Mouse (Mus musculus) limb, embryonic 12.5 days (tissue): Measurements from ENCODE around the gene Scimp. TPM values are rescaled to one million over a fixed set of nuclear protein-coding genes. Genes with fewer than 3 reads are reported as not detected.
"Not testable (repeated sequence)": the region's sequence is repeated elsewhere in the genome, so short reads cannot be mapped to it uniquely, and the experiment has no call there.

Source experiments
- ATAC-seq: fragments of 200-750 bp; cut with Nextera tagmentation; 2 replicates; pipeline ENCODE4 v1.8.0; 2017; ENCODE audit warnings: low read depth, moderate TSS enrichment; ENCODE audit not compliant: insufficient number of reproducible peaks, insufficient read depth, low FRiP score, low TSS enrichment
- H3K27ac ChIP-seq: fragments of 300-500 bp; sonication (generic); 2 replicates; pipeline ENCODE4 v1.5.1; 2016; ENCODE audit warnings: mild to moderate bottlenecking, moderate library complexity
- H3K27me3 ChIP-seq: fragments of 300-500 bp; sonication (generic); 2 replicates; pipeline ENCODE4 v1.6.1; 2016; ENCODE audit warnings: mild to moderate bottlenecking, moderate library complexity
- H3K36me3 ChIP-seq: fragments of 300-500 bp; sonication (generic); 2 replicates; pipeline ENCODE4 v1.6.1; 2016; ENCODE audit warnings: mild to moderate bottlenecking, moderate library complexity
- H3K4me1 ChIP-seq: fragments of 300-500 bp; sonication (generic); replicated peaks from 2 replicates; pipeline ENCODE4 v1.6.1; 2016
- H3K4me2 ChIP-seq: fragments of 300-500 bp; sonication (generic); 2 replicates; pipeline ENCODE4 v1.6.1; 2016; ENCODE audit warnings: mild to moderate bottlenecking, moderate library complexity
- H3K4me3 ChIP-seq: fragments of 300-500 bp; sonication (generic); replicated peaks from 2 replicates; pipeline ENCODE4 v1.5.1; 2016; ENCODE audit warnings: mild to moderate bottlenecking
- H3K9ac ChIP-seq: fragments of 300-500 bp; sonication (generic); replicated peaks from 2 replicates; pipeline ENCODE4 v1.6.1; 2016; ENCODE audit warnings: mild to moderate bottlenecking, moderate library complexity
- H3K9me3 ChIP-seq: fragments of 300-500 bp; sonication (generic); 2 replicates; pipeline ENCODE4 v1.6.1; 2016; ENCODE audit warnings: mild to moderate bottlenecking, moderate library complexity
- WGBS: fragments of 180-500 bp; shearing (Covaris S2); methylation state at CpG from one replicate; pipeline ENCODE4 v1.1.7; 2016; 5-methylcytosine and 5-hydroxymethylcytosine counted together
- polyA plus RNA-seq: library from polyadenylated mRNA; unstranded; fragments of >200 nt; fragmentation: Nextera tagmentation; extraction: Ambion mirVana; gene quantifications from 2 replicates; pipeline ENCODE4 v1.2.1, GENCODE M21; 2016

The Scimp gene
- polyA plus RNA-seq, 1 experiment from 2014 or later, result not detected

DNA sequence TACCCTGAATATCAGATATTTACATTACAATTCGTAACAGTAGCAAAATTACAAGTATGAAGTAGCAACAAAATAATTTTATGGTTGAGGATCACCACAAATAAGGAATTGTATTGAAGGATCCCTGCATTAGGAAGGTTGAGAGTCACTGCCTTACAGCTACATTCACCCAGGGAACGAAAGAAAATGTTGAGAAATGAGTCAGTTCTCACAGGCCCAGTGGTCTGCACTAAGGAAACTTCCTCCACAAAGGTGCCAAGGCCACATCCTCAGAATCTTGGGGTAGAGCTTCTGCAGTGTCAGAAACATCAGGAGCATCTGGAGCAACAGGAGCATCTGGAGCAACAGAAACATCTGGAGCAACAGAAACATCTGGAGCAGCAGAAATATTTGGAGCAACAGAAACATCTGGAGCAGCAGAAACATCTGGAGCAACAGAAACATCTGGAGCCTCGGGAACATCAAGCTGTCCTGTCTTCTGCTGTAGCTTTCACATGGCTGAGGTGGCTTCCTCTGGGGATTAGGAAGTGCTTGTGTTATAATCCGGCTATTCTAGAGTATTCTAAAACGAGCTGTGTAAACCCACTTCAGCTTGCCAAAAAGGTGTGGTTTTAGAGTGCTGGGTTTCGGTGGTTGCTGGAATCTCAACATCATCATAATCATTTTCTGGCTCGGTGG is 21.4 kb downstream of the Scimp start:
- Histone ChIP-seq H3K27ac (no peak overlapping the region), H3K4me1 (no peaks in the 10 kb centered on the region), H3K4me2 (no peak overlapping the region), H3K4me3 (no peak overlapping the region), H3K9ac (no peak overlapping the region), H3K27me3 (no peaks in the 10 kb centered on the region), H3K36me3 (no peaks in the 10 kb centered on the region), H3K9me3 (no peaks in the 10 kb centered on the region)
- ATAC-seq, result no peak
- 75% methylated on average over 7 of the region's 7 CpGs for WGBS

DNA sequence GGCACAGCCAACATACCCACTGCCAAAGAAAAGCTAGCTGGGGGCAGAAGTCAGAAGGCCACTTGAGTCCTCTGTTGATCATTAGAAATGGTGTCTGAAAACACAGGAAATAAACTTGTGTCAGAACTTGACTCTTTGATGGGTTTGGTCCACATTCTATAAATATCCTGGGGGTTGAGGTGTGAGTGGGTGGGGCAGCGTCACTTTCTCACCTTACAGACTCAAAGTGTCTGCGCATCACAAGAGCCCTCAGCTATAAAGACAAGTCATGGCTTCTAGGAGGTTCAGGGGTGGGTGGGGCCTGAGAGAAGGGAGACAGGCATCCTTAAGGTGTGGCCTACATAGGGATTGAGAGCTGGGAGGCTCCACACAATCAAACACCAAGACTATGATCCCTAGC is 22.0 kb downstream of the Scimp start:
- WGBS, result 62% methylated on average over 2 of the region's 2 CpGs
- H3K27ac ChIP-seq, result no peak overlapping the region
- H3K4me2 ChIP-seq, result no peak overlapping the region
- H3K27me3 ChIP-seq, result no peaks in the 10 kb centered on the region
- no peak overlapping the region for H3K4me3 ChIP-seq
- no peaks in the 10 kb centered on the region for H3K4me1 ChIP-seq
- no peak for ATAC-seq
- no peaks in the 10 kb centered on the region for H3K36me3 ChIP-seq
- H3K9me3 ChIP-seq, result no peaks in the 10 kb centered on the region
- no peak overlapping the region for H3K9ac ChIP-seq

DNA sequence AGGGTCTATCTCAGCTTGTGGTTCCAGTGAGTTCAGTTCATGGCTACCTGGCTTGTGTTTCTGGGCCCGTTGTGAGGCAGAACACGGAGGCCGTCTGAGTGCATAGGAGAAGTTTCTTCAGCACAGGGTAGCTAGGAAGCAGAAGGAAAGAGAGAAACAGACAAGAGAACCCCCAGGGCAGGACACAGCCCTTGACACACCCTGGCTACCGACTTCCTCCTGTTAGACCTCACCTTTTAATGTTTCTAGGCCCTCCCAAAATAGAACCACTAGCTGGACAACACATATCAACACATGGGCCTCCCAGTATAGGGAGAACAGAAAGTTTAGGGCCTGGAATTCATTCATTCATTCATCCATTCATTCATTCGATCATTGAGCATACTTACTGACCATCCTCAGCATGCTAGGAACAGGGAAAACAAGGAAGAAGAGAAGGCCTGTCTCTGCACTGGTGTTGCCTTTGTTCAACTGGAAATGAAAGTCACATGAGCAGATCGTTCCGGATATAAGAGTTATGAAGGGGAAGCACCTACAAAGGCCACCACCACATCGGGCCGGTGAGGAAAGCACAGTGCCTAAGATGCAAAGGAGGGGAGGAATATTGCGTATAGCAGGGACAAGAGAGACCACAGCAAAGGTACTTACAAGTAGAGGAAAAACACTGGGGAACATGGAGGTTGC is 23.3 kb downstream of the Scimp start:
- Histone ChIP-seq H3K27me3 (no peaks in the 10 kb centered on the region), H3K27ac (no peak overlapping the region), H3K9me3 (no peaks in the 10 kb centered on the region), H3K9ac (no peak overlapping the region), H3K4me2 (no peak overlapping the region), H3K36me3 (no peaks in the 10 kb centered on the region), H3K4me3 (no peak overlapping the region), H3K4me1 (no peaks in the 10 kb centered on the region)
- 90% methylated on average over 10 of the region's 10 CpGs for WGBS
- ATAC-seq, result no peak

DNA sequence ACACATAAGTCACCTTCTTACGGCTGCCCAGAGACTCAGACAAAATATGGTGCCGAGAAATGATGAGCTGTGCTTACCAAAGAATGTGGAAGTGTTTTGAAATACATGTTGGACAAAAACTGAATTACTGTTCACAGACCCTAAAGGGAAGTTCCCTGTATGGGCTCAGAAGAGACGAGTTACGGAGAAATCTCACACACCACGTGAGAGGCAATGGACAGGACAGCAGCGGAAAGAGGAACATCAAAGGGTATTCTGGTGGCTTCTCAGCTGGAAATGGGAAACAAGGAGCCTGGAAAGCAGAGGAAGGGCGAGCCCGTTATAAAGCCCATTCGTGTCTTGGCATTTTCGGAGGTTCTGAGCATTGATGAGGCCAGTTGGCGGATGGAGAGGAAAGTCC is 25.3 kb downstream of the Scimp start:
- Histone ChIP-seq H3K27me3 (no peaks in the 10 kb centered on the region), H3K4me2 (no peak overlapping the region), H3K9ac (no peak overlapping the region), H3K36me3 (no peaks in the 10 kb centered on the region), H3K4me3 (no peak overlapping the region), H3K27ac (no peak overlapping the region), H3K4me1 (no peaks in the 10 kb centered on the region), H3K9me3 (no peaks in the 10 kb centered on the region)
- 62% methylated on average over 11 of the region's 11 CpGs for WGBS
- no peak for ATAC-seq

DNA sequence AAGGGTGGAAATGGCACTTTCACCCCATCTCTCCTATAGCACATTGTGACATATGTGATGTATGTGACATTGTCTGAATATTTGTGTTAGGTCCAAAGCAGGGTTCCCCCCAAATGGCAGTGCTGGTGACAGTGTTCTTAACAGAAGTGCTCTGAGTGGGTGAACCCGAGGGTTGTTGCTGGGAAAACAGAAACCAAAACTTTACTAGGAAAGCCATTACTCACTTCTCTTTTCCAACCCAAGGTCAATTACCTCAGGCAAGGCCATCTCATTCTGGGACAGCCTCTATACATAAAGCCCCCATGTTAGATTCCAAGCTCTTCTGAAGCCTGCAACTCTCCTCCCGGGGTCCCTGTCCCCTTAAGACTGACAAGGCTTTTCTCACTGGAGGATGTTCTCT is 26.5 kb downstream of the Scimp start:
- Histone ChIP-seq H3K27me3 (no peaks in the 10 kb centered on the region), H3K4me2 (no peak overlapping the region), H3K4me3 (no peak overlapping the region), H3K36me3 (no peaks in the 10 kb centered on the region), H3K9ac (no peak overlapping the region), H3K9me3 (no peaks in the 10 kb centered on the region), H3K27ac (no peak overlapping the region), H3K4me1 (no peaks in the 10 kb centered on the region)
- 53% methylated on average over 2 of the region's 2 CpGs for WGBS
- no peak for ATAC-seq

DNA sequence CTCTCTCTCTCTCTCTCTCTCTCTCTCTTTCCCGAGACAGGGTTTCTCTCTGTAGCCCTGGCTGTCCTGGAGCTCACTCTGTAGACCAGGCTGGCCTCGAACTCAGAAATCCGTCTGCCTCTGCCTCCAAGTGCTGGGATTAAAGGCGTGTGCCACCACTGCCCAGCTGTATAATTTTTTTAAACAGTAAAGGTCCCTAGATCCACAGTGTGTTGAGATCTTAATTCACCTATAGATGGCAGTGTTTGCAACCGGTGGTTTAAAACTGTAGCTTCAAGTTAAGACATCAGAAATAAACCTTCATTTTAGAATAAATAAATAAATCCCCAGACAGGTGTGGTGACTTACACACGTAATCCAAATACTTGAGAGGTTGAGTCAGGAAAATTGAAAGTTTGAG is 34.3 kb downstream of the Scimp start:
- H3K4me2 ChIP-seq, H3K9ac ChIP-seq, H3K27ac ChIP-seq, ATAC-seq, H3K4me3 ChIP-seq, H3K4me1 ChIP-seq, H3K27me3 ChIP-seq, H3K9me3 ChIP-seq, H3K36me3 ChIP-seq: not testable (repeated sequence)
- 31% methylated on average over 6 of the region's 6 CpGs for WGBS

DNA sequence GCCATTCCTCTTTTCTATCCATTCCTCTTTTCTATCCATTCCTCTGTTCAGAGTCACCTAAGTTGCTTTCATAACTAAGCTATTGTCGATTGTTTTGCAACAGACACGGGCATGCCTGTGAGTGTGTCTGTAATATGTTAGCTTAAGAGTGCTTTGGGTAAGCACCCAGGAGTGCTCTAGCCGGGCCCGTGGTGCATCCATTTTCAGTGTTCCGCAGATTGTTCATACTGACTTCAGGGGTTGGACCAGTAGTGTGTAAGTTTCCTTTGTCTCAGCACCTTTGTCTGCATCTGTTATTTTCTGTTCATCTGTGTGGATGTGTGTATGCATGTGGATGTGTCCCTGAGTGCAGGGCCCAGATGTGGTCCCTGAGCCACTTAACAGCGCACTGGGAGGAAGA is 34.8 kb downstream of the Scimp start:
- Histone ChIP-seq H3K27ac (no peak overlapping the region), H3K4me2 (no peak overlapping the region), H3K4me1 (0 out of 2 replicates have a peak, but pooled peaks cover 3% of the 10 kb centered on the region), H3K36me3 (peaks cover 11% of the 10 kb centered on the region), H3K4me3 (no peak overlapping the region), H3K9ac (no peak overlapping the region), H3K27me3 (no peaks in the 10 kb centered on the region), H3K9me3 (no peaks in the 10 kb centered on the region)
- no peak for ATAC-seq
- 77% methylated on average over 6 of the region's 6 CpGs for WGBS

DNA sequence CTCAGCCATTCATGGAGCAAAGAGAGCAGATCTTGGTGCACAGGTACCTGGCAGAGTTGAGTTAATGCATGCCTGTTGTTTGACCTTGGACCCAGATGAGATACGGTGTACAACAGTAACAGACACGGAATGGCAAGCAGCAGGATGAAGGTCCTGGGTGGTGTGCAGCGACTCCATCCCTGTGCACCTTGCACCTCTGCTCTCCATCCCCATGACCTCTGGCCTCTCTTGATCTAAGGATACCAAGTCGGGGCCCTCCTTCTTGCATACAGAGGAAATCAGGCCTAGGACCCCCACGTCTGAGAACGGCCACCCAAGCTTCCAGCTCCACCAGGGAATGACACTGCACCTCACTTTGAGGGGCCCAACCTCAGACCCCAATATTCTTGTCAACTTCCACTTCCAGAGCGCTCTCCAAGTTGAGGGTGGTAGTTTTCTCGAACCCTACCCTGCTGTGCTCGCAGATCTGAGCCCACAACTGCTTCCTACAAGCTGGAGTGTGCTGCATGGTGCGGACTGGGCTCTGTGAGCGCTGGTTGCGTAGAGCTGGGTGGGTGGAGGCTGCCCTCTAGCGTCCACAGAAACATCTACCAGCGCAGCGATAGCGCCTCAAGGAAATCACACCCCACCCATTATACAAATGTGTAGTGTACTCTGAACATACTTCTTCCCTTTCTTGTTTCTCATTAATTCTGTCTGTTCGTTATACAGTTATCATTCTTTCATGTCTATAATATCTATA is 35.4 kb downstream of the Scimp start:
- no peak overlapping the region for H3K27ac ChIP-seq
- H3K27me3 ChIP-seq, result no peaks in the 10 kb centered on the region
- H3K9ac ChIP-seq, result no peak overlapping the region
- no peaks in the 10 kb centered on the region for H3K9me3 ChIP-seq
- 29% methylated on average over 17 of the region's 17 CpGs for WGBS
- H3K4me1 ChIP-seq, result 0 out of 2 replicates have a peak, but pooled peaks cover 3% of the 10 kb centered on the region
- ATAC-seq, result 0 out of 2 replicates have a peak, but pooled peaks have one; percentile 63
- H3K4me3 ChIP-seq, result no peak overlapping the region
- peak overlapping the region; percentile 10; the same call in 1 of the 2 replicates for H3K4me2 ChIP-seq
- H3K36me3 ChIP-seq, result peaks cover 17% of the 10 kb centered on the region

DNA sequence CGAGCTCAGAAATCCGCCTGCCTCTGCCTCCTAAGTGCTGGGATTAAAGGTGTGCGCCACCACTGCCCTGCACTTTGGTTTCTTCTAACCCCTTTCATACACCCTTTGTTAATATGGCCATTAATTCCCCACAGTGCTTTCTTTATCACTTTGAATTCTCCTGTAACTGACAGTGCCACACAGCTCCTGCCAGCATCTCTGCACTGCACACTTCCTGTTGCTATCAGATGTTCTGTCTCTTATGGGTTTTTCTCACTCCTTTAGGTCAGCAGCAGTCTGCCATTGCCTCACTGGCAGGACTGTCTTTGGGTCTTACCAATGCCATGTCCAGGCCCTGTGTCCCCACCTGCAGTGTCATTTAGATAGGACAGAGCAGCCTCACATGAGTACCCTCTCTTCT is 41.6 kb downstream of the Scimp start:
- no peaks in the 10 kb centered on the region for H3K9me3 ChIP-seq
- no peak overlapping the region for H3K27ac ChIP-seq
- ATAC-seq, result no peak
- peaks cover 1% of the 10 kb centered on the region; the same call in 1 of the 2 replicates for H3K4me1 ChIP-seq
- no peak overlapping the region for H3K9ac ChIP-seq
- H3K4me3 ChIP-seq, result no peak overlapping the region
- 91% methylated on average over 3 of the region's 3 CpGs for WGBS
- no peaks in the 10 kb centered on the region for H3K27me3 ChIP-seq
- H3K36me3 ChIP-seq, result peaks cover 38% of the 10 kb centered on the region
- H3K4me2 ChIP-seq, result no peak overlapping the region

DNA sequence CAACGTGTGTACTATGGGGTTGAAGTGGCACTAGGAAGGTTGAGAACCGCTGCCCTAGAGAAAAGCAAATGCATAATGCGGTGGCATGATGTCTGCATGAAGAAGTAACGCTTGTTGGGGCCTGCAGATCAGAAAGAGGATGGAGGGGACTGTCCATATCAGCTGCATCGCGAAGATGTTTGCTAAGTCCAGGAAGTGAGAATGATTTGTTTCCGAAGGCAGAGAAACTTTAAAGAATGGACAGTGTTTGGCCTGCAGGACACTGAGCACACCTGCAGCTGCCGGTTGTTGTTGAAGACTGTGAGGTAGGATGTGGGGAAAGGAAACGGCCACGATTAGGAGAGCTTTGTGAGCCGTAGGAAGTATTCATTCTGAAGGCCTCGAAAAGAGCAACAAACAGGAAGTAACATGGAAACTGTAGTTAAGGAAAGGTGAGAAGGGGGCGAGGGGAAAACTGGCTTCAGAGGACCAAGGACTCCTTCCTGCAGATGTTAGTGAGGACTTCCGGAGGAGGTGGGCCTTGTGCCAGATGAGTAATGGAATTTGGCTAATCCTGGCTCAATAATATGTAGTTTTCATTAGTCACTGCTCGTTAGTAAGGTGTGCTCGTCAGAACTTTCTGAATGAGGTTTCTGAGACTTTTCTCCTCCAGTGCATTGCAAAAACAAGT is 46.5 kb downstream of the Scimp start:
- Histone ChIP-seq H3K27me3 (no peaks in the 10 kb centered on the region), H3K9me3 (no peaks in the 10 kb centered on the region), H3K9ac (no peak overlapping the region), H3K27ac (no peak overlapping the region), H3K4me3 (no peak overlapping the region), H3K36me3 (peaks cover 10% of the 10 kb centered on the region; the same call in 1 of the 2 replicates), H3K4me2 (no peak overlapping the region), H3K4me1 (peaks cover 8% of the 10 kb centered on the region)
- no peak for ATAC-seq
- WGBS, result 79% methylated on average over 16 of the region's 16 CpGs
